Mouse (Mus musculus) skeletal muscle tissue, postnatal 0 days (tissue): ENCODE results near the gene Gnb1. TPM values are rescaled to one million over a fixed set of nuclear protein-coding genes. Genes with fewer than 3 reads are reported as not detected.

Source experiments
- polyA plus RNA-seq: library from polyadenylated mRNA; unstranded; fragments of >200 nt; fragmentation: Nextera tagmentation; extraction: Ambion mirVana; gene quantifications from 2 replicates; pipeline ENCODE4 v1.2.1, GENCODE M21; 2015

Gnb1 gene
- polyA plus RNA-seq, result 160 and 178 TPM in 2 replicates

GRCm38 (mm10) chr4:155490990-155491504, at the start of gene Gnb1:
Gene Gnb1 (plus strand): TSS chr4:155491361.

GRCm38 (mm10) chr4:155468952-155469351, 22.2 kb upstream of the Gnb1 start, which contains the start of gene Tmem52:
Gene Tmem52 (plus strand): TSS chr4:155469114.

GRCm38 (mm10) chr4:155561661-155562442, 70.7 kb downstream of the Gnb1 start, which contains the start of gene Nadk:
Gene Nadk (plus strand): TSS chr4:155562378.

GRCm38 (mm10) chr4:155601091-155601996, 110.2 kb downstream of the Gnb1 start, which contains the start of gene Slc35e2:
Gene Slc35e2 (plus strand): TSS chr4:155601416.

Other genes with a start within 250 kb of the Gnb1 start
- gene Faap20, start 241.6 kb upstream of the Gnb1 start, polyA plus RNA-seq, result 68.4 and 75.7 TPM in 2 replicates
- 3.4 and 4.2 TPM in 2 replicates for gene Prkcz, start 130.0 kb upstream of the Gnb1 start, polyA plus RNA-seq
- 0.47 and 1.0 TPM in 2 replicates for gene Gabrd, start 93.2 kb upstream of the Gnb1 start, polyA plus RNA-seq
- gene Cfap74, start 82.2 kb upstream of the Gnb1 start, polyA plus RNA-seq, result 1.3 and 1.6 TPM in 2 replicates
- gene Tmem52, start 22.2 kb upstream of the Gnb1 start, polyA plus RNA-seq, result 73.1 and 82.1 TPM in 2 replicates
- gene Nadk, start 71.0 kb downstream of the Gnb1 start, polyA plus RNA-seq, result 25.7 and 36.4 TPM in 2 replicates
- 3.5 and 3.7 TPM in 2 replicates for gene Slc35e2, start 110.1 kb downstream of the Gnb1 start, polyA plus RNA-seq
- 39.1 and 44.5 TPM in 2 replicates for gene Cdk11b, start 133.5 kb downstream of the Gnb1 start, polyA plus RNA-seq
- not detected in 2 replicates for gene Gm10563, start 154.0 kb downstream of the Gnb1 start, polyA plus RNA-seq
- 38.5 and 62.9 TPM in 2 replicates for gene Mmp23, start 162.0 kb downstream of the Gnb1 start, polyA plus RNA-seq
- 13.3 and 14.7 TPM in 2 replicates for gene Mib2, start 177.8 kb downstream of the Gnb1 start, polyA plus RNA-seq
- 4.6 and 6.1 TPM in 2 replicates for gene Fndc10, start 203.0 kb downstream of the Gnb1 start, polyA plus RNA-seq
- 90.9 and 95.8 TPM in 2 replicates for gene Ssu72, start 213.4 kb downstream of the Gnb1 start, polyA plus RNA-seq
- gene Tmem240, start 243.4 kb downstream of the Gnb1 start, polyA plus RNA-seq, result 0.28 and 0.58 TPM in 2 replicates